Mouse (Mus musculus) erythroblast, embryonic 14.5 days (primary cell): Measurements from ENCODE around the gene Cfap43. TPM values are rescaled to one million over a fixed set of nuclear protein-coding genes. Genes with fewer than 3 reads are reported as not detected.
"Not testable (repeated sequence)": the region's sequence is repeated elsewhere in the genome, so short reads cannot be mapped to it uniquely, and the experiment has no call there.

Experiments used
- H3K27me3 ChIP-seq: 2 replicates; pipeline ENCODE4 v1.6.1; 2012; ENCODE audit warnings: inconsistent platforms; ENCODE audit not compliant: control insufficient read depth
- H3K36me3 ChIP-seq: 2 replicates; pipeline ENCODE4 v1.6.1; 2012; ENCODE audit warnings: mild to moderate bottlenecking, inconsistent platforms; ENCODE audit not compliant: control insufficient read depth
- H3K4me1 ChIP-seq: 2 replicates; pipeline ENCODE4 v1.6.1; 2012; ENCODE audit warnings: inconsistent platforms; ENCODE audit not compliant: control insufficient read depth
- H3K4me3 ChIP-seq: replicated peaks from 2 replicates; pipeline ENCODE3; 2012; ENCODE audit warnings: moderate library complexity, mild to moderate bottlenecking, inconsistent platforms
- H3K9me3 ChIP-seq: 2 replicates; pipeline ENCODE4 v1.6.1; 2012; ENCODE audit warnings: low read length, inconsistent platforms, mixed read lengths; ENCODE audit not compliant: control insufficient read depth
- GATA1 ChIP-seq: IDR thresholded peaks from 2 replicates; pipeline ENCODE4 v1.6.1; 2012; ENCODE audit warnings: low read length, inconsistent platforms, mixed read lengths
- TAL1 ChIP-seq: IDR thresholded peaks from 3 replicates; pipeline ENCODE4 v1.6.1; 2012; ENCODE audit warnings: low read length, inconsistent platforms, mixed read lengths
- polyA plus RNA-seq: library from polyadenylated mRNA; stranded (reverse); fragments of >175 nt; gene quantifications from 2 replicates; pipeline ENCODE4 v1.2.3, GENCODE M21; 2012

Gene Cfap43
- polyA plus RNA-seq, 1 experiment: not detected

DNA sequence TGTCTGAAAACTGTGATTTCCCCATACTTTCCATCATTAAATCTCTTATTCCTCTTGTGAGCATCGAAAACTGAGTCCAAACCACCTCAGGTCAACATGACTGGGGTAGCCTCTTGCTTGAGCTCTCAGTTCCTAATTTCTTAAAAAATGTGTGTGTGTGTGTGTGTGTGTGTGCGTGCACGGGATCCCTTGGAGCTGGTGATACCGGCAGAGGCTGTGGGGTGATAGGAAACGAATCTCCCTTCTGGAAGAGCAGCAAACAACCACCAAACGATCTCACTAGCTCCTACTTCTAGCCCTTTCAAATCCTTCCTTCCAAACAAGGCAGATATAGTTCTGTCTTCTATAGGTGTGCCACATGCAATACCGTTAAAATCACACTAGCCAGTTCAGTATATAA, 54.4 kb downstream of the Cfap43 start:
- H3K36me3 ChIP-seq: peaks cover 2% of the 10 kb centered on the region; the same call in 1 of the 2 replicates
- peaks cover 5% of the 10 kb centered on the region for H3K27me3 ChIP-seq
- H3K4me1 ChIP-seq: peaks cover 15% of the 10 kb centered on the region
- peak overlapping the region; percentile 83 for H3K4me3 ChIP-seq
- no peaks in the 10 kb centered on the region for H3K9me3 ChIP-seq
- no peak for TF ChIP-seq GATA1
- no peak for TF ChIP-seq TAL1

DNA sequence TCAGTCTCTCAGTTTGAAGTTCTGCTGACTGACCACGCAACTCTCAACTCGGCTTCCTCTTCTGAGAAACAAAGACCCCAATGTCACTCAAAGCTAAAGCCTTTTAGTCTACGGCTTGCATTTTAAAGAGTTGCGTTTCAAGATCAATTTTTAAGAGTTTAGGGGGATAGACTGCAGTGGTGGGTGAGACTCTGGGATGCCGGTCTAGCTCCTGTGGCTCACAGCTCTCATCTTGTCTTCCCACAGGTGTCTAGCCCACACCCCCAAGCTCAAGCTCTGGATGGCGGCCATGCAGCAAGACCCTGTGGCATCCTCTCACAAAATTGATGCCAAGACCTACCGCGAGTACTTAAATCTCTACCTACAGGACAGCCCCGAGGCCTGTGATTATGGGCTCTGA, 55.0 kb downstream of the Cfap43 start:
- peaks cover 4% of the 10 kb centered on the region; the same call in 1 of the 2 replicates for H3K27me3 ChIP-seq
- H3K36me3 ChIP-seq: peaks cover 5% of the 10 kb centered on the region; the same call in 1 of the 2 replicates
- H3K9me3 ChIP-seq: no peaks in the 10 kb centered on the region
- no peak overlapping the region for H3K4me3 ChIP-seq
- TF ChIP-seq GATA1 (no peak), TAL1 (no peak)
- H3K4me1 ChIP-seq: peaks cover 15% of the 10 kb centered on the region

- H3K36me3 ChIP-seq: peaks cover 7% of the 10 kb centered on the region; the same call in 1 of the 2 replicates
- no peaks in the 10 kb centered on the region for H3K9me3 ChIP-seq
- H3K27me3 ChIP-seq: peaks cover 2% of the 10 kb centered on the region; the same call in 1 of the 2 replicates
- TF ChIP-seq TAL1 (no peak), GATA1 (no peak)
- H3K4me3 ChIP-seq: no peak overlapping the region
- peaks cover 15% of the 10 kb centered on the region for H3K4me1 ChIP-seq
Observed at GRCm38 (mm10) chr19:47862581-47862980, 56.5 kb downstream of the Cfap43 start.

- TF ChIP-seq TAL1: no peak
- no peak for TF ChIP-seq GATA1
- Histone ChIP-seq H3K4me3 (no peak overlapping the region), H3K9me3 (no peaks in the 10 kb centered on the region), H3K27me3 (peaks cover 14% of the 10 kb centered on the region), H3K4me1 (peaks cover 15% of the 10 kb centered on the region), H3K36me3 (peaks cover 6% of the 10 kb centered on the region; the same call in 1 of the 2 replicates)
Observed at GRCm38 (mm10) chr19:47859180-47859579, 59.9 kb downstream of the Cfap43 start.

DNA sequence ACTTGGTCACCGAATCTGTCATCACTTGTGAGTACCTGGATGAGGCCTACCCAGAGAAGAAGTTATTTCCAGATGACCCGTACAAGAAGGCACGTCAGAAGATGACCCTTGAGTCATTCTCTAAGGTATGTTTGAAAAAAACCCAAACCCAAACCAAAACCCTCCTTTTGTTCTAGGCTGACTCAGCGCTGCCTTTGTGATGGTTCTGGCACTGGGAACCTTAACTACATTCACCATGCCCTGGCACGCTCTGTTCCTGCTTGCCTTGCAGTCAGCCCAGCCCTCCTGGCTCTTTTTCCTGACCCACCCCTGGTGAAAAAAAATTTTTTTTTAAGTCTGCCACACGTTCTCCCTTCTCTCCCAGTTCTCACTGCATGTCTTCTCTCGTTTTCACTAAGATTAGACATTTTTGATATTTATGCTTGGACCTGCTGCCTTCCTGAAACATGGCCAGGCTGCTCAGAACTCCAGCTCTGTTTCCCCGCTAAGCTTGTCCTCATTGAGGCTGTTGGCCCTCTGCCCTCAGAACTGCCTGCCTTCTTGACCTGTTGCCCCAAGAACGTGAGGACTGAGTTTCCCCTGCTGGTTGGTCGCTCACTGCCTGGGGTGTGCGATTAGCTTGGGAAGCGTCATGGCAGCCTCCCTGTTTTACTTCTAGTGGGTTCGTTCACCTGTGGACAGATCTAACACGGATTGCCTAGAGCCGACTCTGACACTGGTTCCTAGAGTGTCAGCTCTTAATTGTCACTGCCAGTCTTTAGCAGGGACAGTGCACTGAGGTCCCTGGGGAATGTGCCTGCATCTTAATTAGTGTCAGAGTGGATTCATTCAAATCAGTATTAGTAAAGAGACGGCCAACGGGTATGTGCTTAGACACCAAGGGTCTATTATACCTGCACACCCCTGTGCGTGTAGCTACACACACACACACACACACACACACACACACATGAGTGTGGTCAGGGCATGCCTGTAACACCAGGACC, 60.8 kb downstream of the Cfap43 start:
- peaks cover 15% of the 10 kb centered on the region for H3K4me1 ChIP-seq
- H3K9me3 ChIP-seq: no peaks in the 10 kb centered on the region
- no peak for TF ChIP-seq TAL1
- TF ChIP-seq GATA1: no peak
- peaks cover 19% of the 10 kb centered on the region for H3K27me3 ChIP-seq
- peaks cover 4% of the 10 kb centered on the region; the same call in 1 of the 2 replicates for H3K36me3 ChIP-seq
- H3K4me3 ChIP-seq: no peak overlapping the region

- peaks cover 19% of the 10 kb centered on the region for H3K27me3 ChIP-seq
- H3K4me3 ChIP-seq: peak within 1 kb of the TSS; percentile 64
- H3K36me3 ChIP-seq: peaks cover 4% of the 10 kb centered on the region; the same call in 1 of the 2 replicates
- TF ChIP-seq TAL1 (no peak), GATA1 (no peak)
- peaks cover 15% of the 10 kb centered on the region for H3K4me1 ChIP-seq
- H3K9me3 ChIP-seq: no peaks in the 10 kb centered on the region
Observed at GRCm38 (mm10) chr19:47854796-47855783, 64.0 kb downstream of the Cfap43 start, which contains the start of gene Gsto1. Gene Gsto1 (plus strand): TSS chr19:47854970.

DNA sequence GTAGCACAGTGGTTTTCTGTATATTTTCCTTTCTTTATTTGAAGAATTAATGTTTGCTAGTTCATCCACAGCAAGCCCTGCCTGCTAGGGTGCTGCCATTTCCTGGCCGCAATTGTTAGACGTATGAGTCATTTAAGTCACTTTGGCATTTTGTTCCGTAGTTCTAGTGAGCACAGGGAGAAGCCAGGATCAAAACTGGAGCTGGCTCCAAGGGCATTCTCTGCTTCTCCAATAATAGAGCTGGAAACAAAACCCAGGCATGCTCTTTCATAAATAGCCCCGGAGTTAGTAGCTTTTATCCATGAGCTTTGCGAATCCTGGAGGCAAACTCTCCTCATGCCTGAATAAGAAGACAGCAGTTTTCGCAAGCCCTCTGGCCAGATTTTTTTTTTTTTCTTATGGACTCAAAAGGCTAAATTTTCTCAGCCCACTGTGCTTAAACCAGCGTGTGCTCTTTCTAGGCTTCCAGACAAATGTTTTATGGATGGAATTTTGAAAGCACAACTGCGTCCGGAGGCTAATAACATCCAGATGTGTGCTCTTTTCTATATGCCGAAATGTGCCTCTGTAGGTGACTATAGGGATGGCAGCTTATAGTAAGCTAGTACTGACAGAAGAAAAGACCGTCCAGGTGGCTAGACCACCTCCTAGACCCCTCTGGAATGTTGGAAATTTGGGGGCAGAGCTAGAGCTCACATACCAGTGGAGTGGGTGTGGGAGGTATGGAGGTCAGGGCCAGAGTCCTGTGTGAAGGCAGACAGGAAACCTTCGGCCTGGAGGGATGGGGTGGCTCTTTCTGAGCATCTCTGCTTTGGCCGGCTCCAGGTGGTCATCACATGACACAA, 64.9 kb downstream of the Cfap43 start:
- Histone ChIP-seq H3K9me3 (no peaks in the 10 kb centered on the region), H3K4me3 (peak overlapping the region; percentile 64), H3K4me1 (peaks cover 15% of the 10 kb centered on the region), H3K27me3 (peaks cover 19% of the 10 kb centered on the region), H3K36me3 (peaks cover 3% of the 10 kb centered on the region; the same call in 1 of the 2 replicates)
- TF ChIP-seq GATA1: no peak
- TF ChIP-seq TAL1: no peak

DNA sequence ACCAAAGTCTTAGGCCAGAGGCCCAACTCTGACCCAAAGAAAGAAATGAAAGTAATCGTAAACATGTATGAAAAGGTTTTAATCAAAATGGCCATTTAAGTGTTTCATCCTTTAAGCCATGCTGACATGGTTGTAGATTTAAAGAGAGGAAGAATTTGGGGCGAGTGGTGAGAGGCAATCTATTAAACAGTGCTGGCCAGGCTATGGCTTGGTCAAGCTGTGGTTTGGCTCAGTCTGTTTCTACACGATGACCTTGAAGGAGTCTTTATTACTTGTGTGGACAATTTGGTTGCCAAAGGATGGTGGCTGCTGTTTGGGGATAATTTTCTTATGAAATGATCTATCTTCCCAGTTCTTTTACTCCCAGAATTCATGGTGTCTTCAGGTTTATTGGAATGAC, 66.0 kb downstream of the Cfap43 start:
- H3K27me3 ChIP-seq: peaks cover 19% of the 10 kb centered on the region
- H3K4me1 ChIP-seq: peaks cover 15% of the 10 kb centered on the region
- TF ChIP-seq GATA1 (no peak), TAL1 (no peak)
- H3K4me3 ChIP-seq: no peak overlapping the region
- no peaks in the 10 kb centered on the region for H3K9me3 ChIP-seq
- no peaks in the 10 kb centered on the region; the same call in 1 of the 2 replicates for H3K36me3 ChIP-seq

GRCm38 (mm10) chr19:47852131-47852530, 67.0 kb downstream of the Cfap43 start:
- H3K4me3 ChIP-seq, H3K36me3 ChIP-seq: not testable (repeated sequence)
- H3K27me3 ChIP-seq: peaks cover 19% of the 10 kb centered on the region

More at GRCm38 (mm10) chr19:47852131-47852530, 67.0 kb downstream of the Cfap43 start:
- H3K4me1 ChIP-seq: peaks cover 15% of the 10 kb centered on the region
- H3K9me3 ChIP-seq: not testable (repeated sequence)
